Mouse (Mus musculus) spleen, postnatal 36 days (tissue): ENCODE results near the gene Naxd.
"Not testable (repeated sequence)": the region's sequence is repeated elsewhere in the genome, so short reads cannot be mapped to it uniquely, and the experiment has no call there.

Source experiments
- DNase-seq, 2 experiments: peaks; one replicate each; pipeline ENCODE4 v3.0.0; 2022; ENCODE audit warnings: low spot score in 2 of 2, mixed read lengths in 1 of 2

The Naxd gene

GRCm38 (mm10) chr8:11497017-11497990 lies at the start of gene Naxd:
Naxd (plus strand) TSS chr8:11497506.
- DNase-seq: peak; percentile 89 to 90

DNA sequence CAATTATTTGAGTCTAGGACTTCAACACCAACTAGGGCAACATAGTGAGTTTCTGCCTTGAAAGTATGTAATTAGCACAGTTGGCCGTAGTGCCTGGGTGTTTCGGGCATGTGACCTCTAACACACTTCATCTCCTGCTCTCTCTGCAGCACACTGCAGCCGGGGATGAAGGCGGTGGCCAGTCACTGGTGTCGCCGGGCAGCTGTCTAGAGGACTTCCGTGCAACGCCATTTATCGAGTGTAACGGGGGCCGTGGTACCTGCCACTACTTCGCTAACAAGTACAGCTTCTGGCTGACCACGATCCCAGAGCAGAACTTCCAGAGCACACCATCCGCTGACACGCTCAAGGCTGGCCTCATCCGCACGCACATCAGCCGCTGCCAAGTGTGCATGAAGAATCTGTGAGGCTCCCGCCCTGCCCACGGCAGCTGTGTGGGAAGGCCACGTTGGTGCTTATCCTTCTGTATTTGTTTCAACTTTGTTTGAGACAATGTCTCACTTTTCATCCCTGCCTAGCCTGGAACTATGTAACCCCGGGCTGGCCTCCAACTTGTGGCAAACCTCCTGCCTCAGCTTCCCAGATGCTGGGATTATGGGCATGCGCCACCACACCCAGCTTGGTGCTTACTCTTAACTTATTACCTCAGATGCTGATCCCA lies 49.3 kb upstream of the Naxd start:
- DNase-seq: no peak

- DNase-seq: peak; percentile 14 to 18
Measured at GRCm38 (mm10) chr8:11450184-11451113, 46.9 kb upstream of the Naxd start.

DNA sequence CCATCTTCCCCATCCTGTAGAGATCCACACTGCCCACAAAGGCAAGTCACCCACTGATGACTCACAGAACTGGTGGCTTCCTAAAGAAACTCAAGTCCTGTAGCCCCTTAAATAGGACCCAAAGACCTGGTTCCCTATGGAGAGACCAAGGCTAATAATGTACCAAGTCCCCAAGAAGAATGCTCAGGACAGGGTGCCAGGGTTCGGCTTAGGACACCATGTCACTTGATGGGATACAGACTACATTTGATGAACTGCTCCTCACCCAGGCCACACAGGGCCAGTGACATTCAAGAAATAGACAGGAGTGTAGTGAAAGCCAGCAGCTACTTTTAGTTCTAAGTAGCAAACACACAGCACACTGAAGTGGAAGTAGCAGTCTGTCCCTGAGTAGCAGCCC lies 45.2 kb upstream of the Naxd start:
- DNase-seq: no peak

- DNase-seq: peak in 1 of 2 experiments; percentile 14
Measured at GRCm38 (mm10) chr8:11452559-11452958, 44.7 kb upstream of the Naxd start.

- no peak for DNase-seq
Measured at GRCm38 (mm10) chr8:11452974-11453373, 44.3 kb upstream of the Naxd start.

DNA sequence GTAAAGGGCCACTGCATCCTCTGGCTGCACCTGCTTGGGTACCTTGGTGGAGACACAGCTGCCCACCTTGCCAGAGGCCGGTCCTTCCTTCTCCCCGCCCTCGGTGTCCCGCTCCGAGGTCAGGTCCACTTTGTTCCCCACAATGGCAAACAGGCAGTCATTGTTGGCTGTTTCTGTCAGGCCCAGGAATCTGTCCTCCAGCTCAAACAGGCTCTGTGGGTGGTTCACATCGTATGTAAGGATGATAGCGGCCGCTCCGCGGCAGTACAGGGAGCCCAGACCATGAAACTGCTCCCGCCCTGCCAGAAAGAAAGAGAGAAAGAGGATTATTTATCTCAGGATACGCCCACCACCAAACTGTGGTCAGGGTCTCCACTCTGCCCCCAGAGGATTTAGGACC lies 43.1 kb upstream of the Naxd start:
- DNase-seq: no peak

- DNase-seq: no peak
Measured at GRCm38 (mm10) chr8:11457278-11457677, 40.0 kb upstream of the Naxd start.

GRCm38 (mm10) chr8:11457981-11458836 lies 39.1 kb upstream of the Naxd start:
- DNase-seq: peak in 1 of 2 experiments; percentile 10

DNA sequence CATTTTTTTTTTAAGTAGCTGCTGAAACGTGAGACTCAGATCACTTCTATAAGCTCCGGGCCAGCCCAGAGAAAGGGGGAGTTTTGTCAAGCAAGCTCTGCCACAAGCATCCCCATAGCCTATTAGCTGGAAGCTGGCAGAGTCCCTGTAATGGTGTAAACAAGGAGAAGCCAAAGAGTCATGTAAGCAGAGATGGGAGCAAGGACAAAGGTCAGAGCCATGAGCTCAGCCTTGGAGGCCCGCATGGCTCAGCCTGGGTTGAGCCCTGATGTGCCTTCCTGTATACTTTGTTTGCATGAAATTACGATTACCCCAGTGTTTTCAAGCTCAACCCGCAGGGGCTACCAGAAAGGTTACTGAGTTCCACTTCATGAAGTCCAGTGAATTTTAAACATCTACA lies 38.3 kb upstream of the Naxd start:
- no peak for DNase-seq

GRCm38 (mm10) chr8:11460934-11461333 lies 36.4 kb upstream of the Naxd start:
- DNase-seq: peak; percentile 59 to 67

DNA sequence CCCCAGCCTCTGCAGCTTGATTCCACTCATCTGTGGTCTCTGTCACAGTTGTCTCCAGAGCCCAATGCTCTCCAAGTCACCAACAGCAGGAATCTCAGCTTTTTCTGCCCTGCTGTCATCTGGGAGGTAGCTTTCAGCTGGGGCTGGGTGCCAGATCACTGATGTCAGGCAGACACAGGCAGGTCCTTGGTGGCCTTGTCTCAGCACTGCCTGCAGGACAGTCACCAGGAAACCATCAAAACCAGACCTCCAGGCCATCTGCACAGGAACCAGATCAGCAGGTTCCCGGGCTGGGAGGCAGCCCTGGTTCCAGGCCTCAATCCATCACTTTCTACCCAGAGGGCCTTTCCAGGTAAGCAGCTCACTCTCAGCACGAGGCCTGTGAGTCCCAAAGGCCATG lies 35.5 kb upstream of the Naxd start:
- no peak for DNase-seq

GRCm38 (mm10) chr8:11462641-11463040 lies 34.7 kb upstream of the Naxd start:
- no peak for DNase-seq

DNA sequence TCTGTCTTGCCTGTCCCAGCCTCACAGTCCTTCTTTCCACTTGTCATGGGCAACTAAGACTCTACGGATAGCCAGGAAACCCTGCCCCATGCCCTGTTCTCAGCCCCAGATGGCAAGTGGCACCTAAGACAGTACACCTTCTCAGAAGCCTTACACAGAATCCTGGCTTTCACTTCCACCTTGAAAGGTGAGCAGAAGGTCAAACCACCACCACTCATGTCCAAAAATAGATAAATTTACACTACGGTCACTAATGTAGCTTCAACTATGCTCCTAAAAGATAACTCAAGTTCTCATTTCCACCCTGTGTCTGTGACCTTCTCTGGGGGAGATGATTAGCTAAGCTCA lies 33.8 kb upstream of the Naxd start:
- DNase-seq: peak; percentile 25 to 48

- DNase-seq: peak; percentile 59 to 63
Measured at GRCm38 (mm10) chr8:11463889-11464706, 33.2 kb upstream of the Naxd start.

GRCm38 (mm10) chr8:11464707-11464964 lies 32.7 kb upstream of the Naxd start:
- no peak for DNase-seq

GRCm38 (mm10) chr8:11465619-11466018 lies 31.7 kb upstream of the Naxd start:
- no peak for DNase-seq

DNA sequence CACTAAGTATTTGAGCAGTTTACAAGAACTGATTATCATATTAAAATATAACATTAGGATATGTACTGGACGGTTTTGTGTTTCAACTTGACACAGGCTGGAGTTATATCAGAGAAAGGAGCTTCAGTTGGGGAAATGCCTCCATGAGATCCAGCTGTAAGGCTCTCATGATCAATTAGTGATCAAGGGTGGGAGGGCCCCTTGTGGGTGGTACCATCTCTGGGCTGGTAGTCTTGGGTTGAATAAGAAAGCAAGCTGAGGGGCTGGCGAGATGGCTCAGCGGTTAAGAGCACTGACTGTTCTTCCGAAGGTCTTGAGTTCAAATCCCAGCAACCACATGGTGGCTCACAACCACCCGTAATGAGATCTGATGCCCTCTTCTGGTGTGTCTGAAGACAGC lies 30.8 kb upstream of the Naxd start:
- not testable (repeated sequence) for DNase-seq

GRCm38 (mm10) chr8:11469095-11469494 lies 28.2 kb upstream of the Naxd start:
- no peak for DNase-seq

DNA sequence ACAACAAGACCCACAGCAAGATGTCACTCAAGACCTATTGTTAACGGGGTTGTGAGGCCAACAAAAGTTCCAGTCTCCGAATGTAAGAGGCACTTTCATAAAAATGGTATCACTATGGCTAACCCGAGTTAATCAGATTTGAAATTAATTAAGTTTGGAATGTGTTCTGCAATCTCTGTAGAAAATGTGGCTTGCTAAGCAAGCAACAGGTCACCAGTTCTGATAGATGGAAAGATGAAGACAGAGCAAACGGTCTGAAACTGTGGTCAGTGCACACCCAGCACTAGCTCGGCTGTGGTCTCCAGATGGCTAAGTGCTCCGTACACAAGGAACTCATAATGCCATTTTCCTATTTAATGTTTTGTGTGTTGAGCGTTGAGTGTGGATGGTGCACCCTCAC lies 26.6 kb upstream of the Naxd start:
- DNase-seq: no peak
